Mouse (Mus musculus) erythroid progenitor cell, adult 5-6 weeks (primary cell): Measurements from ENCODE around the gene Wasf1. TPM values are rescaled to one million over a fixed set of nuclear protein-coding genes. Genes with fewer than 3 reads are reported as not detected.

ENCODE experiments used
- ATAC-seq: replicated peaks from 2 replicates; pipeline ENCODE4 v1.8.0; 2016; ENCODE audit warnings: moderate number of reproducible peaks, mild to moderate bottlenecking, moderate TSS enrichment, inconsistent platforms; ENCODE audit not compliant: poor library complexity, low FRiP score, severe bottlenecking
- total RNA-seq, 2 experiments: library from RNA; stranded (forward) in 1 of 2; stranded (reverse) in 1 of 2; fragments of 150-400 nt in 1 of 2; fragments of 186-747, 209-891 nt in 1 of 2; gene quantifications; 2 replicates each; pipeline versions ENCODE4 v1.2.3 to v1.2.4; 2015 to 2017; ENCODE audit warnings: low replicate concordance in 2 of 2

Wasf1 gene
- total RNA-seq, 2 experiments from 2014 or later = not detected

DNA sequence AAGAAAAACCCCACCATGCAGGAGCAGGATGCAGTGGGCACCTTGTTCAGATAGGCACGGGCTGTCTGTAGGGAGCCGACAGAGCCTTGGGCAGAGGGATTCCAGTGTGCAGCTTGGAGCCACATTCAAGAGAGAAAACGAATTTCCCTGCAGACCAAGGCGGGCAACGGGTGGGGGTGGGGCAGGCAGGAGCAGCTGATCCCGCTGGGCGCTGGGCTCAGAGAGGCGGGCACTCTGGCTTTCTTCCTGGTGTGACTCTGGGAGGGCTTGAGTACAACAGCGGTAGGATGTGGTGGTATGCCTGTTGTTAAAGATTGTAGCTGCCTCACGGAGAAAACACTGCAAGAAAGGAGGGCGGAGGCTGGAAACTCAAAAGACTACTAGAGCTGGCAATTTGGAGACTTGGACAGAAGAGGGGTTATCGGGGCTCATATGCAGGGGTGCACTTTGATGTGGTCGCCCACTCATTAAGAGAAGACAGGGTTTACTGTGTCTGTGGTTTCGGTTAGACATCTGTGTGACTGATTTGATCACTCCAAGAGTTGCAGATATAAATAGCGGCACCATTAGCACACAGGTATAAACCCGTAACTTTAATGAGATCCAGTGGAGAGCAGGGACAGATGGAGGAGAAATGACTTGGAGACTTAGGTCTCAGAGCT, 86.2 kb downstream of the Wasf1 start:
- ATAC-seq = no peak

DNA sequence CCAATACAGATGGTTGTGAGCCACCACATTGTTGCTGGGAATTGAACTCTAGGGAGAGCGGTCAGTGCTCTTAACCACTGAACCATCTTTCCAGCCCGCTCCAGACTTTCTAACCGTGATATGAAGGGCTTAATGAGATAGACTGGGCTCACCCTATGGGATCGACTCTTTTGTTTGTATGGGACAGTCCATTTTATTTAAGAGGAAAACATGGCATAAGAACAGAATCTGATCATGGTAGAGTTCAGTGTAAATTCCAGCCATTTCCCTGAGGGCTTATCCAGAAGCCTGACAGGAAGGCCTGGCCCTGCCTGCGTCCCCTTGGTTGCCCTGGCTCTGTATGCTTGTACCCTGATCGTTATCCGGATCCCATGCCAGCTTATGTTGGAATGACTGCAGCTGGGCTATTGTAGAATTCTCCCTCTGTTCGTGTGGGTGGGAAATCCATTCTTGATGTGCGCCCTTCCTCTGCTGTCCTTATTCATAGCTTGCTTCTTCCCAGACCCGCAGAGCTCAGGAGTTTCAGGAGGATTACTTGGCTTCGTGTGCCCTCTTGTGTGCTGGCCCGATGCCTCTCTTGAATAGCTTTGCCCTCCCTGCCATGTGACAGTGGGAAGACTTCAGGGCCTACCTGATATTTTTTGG, 87.4 kb downstream of the Wasf1 start:
- ATAC-seq = no peak

DNA sequence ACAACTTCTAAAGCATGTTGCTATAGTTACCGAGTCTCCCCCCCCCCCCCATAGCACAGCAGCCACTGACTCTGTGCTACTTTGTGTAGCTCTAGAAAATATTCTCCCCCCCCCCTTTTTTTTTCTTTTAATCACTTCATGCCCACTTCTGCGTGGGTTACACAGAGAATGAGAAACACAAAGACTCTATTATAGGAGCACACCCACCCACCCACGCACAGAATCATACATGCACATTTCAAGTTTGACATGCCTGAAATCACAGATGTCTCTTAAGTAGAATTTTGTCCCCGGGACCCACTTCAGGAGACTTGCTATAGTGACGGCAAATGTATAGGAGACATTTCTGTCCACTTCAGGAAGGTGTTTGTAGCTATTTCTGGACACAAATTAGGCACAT, 88.0 kb downstream of the Wasf1 start:
- ATAC-seq = no peak

DNA sequence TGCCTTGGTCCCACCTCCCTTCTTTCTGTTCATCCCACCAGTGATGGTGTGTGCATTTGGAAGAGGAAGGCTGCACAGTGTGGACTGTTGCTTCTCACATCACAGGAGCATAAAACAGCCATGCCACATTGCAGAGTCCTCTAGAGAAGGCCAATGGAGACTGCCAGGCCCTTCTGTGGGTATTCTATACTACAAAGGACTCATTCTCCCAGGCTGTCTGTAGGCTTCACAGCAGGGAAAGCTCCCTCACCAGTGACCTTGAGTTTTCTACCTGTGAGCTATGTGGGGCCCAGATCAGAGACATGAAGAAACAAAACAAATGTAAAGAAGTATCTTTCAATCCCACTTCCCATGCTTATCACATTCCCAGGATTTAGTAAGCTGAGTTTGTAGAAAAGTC, 100.5 kb downstream of the Wasf1 start:
- ATAC-seq = no peak

DNA sequence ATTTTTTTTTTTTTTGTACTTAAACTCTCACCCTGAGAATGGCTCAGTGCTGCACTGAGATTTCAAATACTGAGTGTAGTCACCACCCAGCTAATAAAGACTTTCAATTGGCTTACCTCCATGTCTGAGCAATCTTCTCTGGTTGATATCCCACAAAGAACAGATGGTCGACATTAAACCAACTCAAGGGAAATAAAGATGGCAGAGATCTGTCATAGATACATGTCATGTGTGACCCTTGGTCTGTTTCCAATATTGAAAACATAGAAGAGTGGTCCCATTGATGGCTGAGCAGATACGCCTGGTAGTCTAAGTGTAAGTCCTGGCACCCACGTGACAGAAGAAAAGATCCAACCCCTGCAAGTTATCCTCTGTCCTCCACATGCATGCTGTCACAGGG, 101.3 kb downstream of the Wasf1 start:
- no peak for ATAC-seq

DNA sequence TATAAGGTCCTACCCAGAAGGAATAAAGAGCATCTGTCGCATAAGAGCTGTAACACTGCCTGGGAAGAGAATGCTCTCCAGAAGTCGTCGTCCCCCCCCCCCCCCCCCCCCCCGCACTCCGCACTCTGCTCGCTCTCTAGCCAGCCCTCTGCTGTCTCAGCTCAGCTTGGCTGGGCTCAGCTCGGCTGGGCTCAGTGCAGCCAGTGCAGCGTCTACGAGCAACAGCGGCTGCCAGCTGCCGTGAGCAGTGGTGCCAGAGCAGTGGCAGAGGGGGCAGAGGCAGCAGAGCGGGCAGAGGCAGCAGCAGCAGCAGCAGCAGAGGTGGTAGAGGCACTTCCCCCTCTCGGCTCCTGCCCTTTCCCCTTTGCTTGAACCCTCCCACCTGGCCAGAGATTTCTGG, 102.1 kb downstream of the Wasf1 start:
- ATAC-seq = no peak

Other genes starting within 250 kb of the Wasf1 start
- not detected in 2 replicates for gene Mettl24, start 200.2 kb upstream of the Wasf1 start, total RNA-seq (2015; ENCODE audit: low replicate concordance)
- gene Mettl24, start 200.2 kb upstream of the Wasf1 start, total RNA-seq (2017; ENCODE audit: low replicate concordance) = not detected in 2 replicates
- gene Cdc40, start 164 bp upstream of the Wasf1 start, total RNA-seq (2015; ENCODE audit: low replicate concordance) = 26.7 and 28.1 TPM in 2 replicates
- gene Cdc40, start 164 bp upstream of the Wasf1 start, total RNA-seq (2017; ENCODE audit: low replicate concordance) = 15.7 and 15.8 TPM in 2 replicates
- not detected in 2 replicates for gene Gpr6, start 188.8 kb downstream of the Wasf1 start, total RNA-seq (2015; ENCODE audit: low replicate concordance)
- not detected in 2 replicates for gene Gpr6, start 188.8 kb downstream of the Wasf1 start, total RNA-seq (2017; ENCODE audit: low replicate concordance)